Mouse (Mus musculus) G1E (cell line): ENCODE measurements around the gene Fam160a1. TPM values are rescaled to one million over a fixed set of nuclear protein-coding genes. Genes with fewer than 3 reads are reported as not detected.

Experiments
- ATAC-seq: 2 replicates; pipeline ENCODE4 v1.8.0; 2016; ENCODE audit warnings: mild to moderate bottlenecking; ENCODE audit not compliant: insufficient number of reproducible peaks, poor library complexity, low FRiP score, severe bottlenecking; ENCODE audit errors: extremely low read depth
- DNase-seq: peaks from one replicate; pipeline ENCODE4 v3.0.0; 2012; ENCODE audit warnings: low spot score
- H3K27me3 ChIP-seq: 2 replicates; pipeline ENCODE4 v1.6.1; 2012; ENCODE audit warnings: mild to moderate bottlenecking, low read length, inconsistent platforms; ENCODE audit not compliant: insufficient read depth
- H3K36me3 ChIP-seq: replicated peaks from 2 replicates; pipeline ENCODE3; 2012; ENCODE audit warnings: mild to moderate bottlenecking, inconsistent platforms
- H3K4me1 ChIP-seq: 2 replicates; pipeline ENCODE4 v1.6.1; 2012; ENCODE audit warnings: low read depth, low read length, inconsistent platforms, mixed read lengths; ENCODE audit not compliant: insufficient read depth
- H3K4me3 ChIP-seq: 2 replicates; pipeline ENCODE4 v1.5.1; 2012; ENCODE audit warnings: low read depth, mild to moderate bottlenecking, inconsistent platforms, low read length, moderate library complexity, mixed read lengths
- H3K9me3 ChIP-seq: replicated peaks from 2 replicates; pipeline ENCODE4 v1.6.1; 2012; ENCODE audit warnings: inconsistent platforms
- CTCF ChIP-seq: IDR thresholded peaks from 2 replicates; pipeline ENCODE4 v1.5.1; 2012; ENCODE audit warnings: low read depth, low read length, inconsistent platforms, mixed read lengths
- GATA1 ChIP-seq: IDR thresholded peaks from 2 replicates; pipeline ENCODE4 v1.6.1; 2012; ENCODE audit warnings: borderline replicate concordance, low read length, inconsistent platforms, mixed read lengths
- GATA2 ChIP-seq: IDR thresholded peaks from 2 replicates; pipeline ENCODE4 v1.6.1; 2012; ENCODE audit warnings: low read depth, low read length, inconsistent platforms, borderline replicate concordance
- POLR2AphosphoS5 ChIP-seq: IDR thresholded peaks from 2 replicates; pipeline ENCODE4 v1.6.1; 2012; ENCODE audit warnings: low read depth, low read length, inconsistent platforms; ENCODE audit not compliant: insufficient replicate concordance
- TAL1 ChIP-seq: conservative IDR thresholded peaks from 2 replicates; pipeline ENCODE4 v1.6.1; 2012; ENCODE audit warnings: low read depth, low read length, inconsistent platforms, mixed read lengths
- polyA plus RNA-seq: library from polyadenylated mRNA; stranded (reverse); fragments of >175 nt; gene quantifications from 2 replicates; pipeline ENCODE4 v1.2.3, GENCODE M21; 2012
- total RNA-seq, 2 experiments: library from RNA; stranded (forward) in 1 of 2; stranded (reverse) in 1 of 2; fragments of 200-1000 nt in 1 of 2; fragments of >200 nt in 1 of 2; fragmentation: Nextera tagmentation in 1 of 2; gene quantifications; 2 replicates each; pipeline ENCODE4 v1.2.3; 2014 to 2017

Fam160a1 gene
- total and polyA plus RNA-seq, 3 experiments = 0.16 TPM; not detected in 2

- TF ChIP-seq CTCF (no peak), TAL1 (no peak), GATA1 (no peak), POLR2AphosphoS5 (no peak), GATA2 (no peak)
- Histone ChIP-seq H3K27me3 (no peaks in the 10 kb centered on the region), H3K4me1 (peaks cover 18% of the 10 kb centered on the region), H3K36me3 (peaks cover 69% of the 10 kb centered on the region), H3K9me3 (no peaks in the 10 kb centered on the region), H3K4me3 (no peak overlapping the region)
- DNase-seq (no peak), ATAC-seq (no peak)
These were observed 167.9 kb downstream of the Fam160a1 start for GRCm38 (mm10) chr3:85649176-85649575.

GRCm38 (mm10) chr3:85645517-85646004 lies 171.5 kb downstream of the Fam160a1 start:
- Histone ChIP-seq H3K27me3 (no peaks in the 10 kb centered on the region), H3K4me1 (0 out of 2 replicates have a peak, but pooled peaks cover 4% of the 10 kb centered on the region), H3K9me3 (no peaks in the 10 kb centered on the region), H3K4me3 (no peak overlapping the region), H3K36me3 (peaks cover 49% of the 10 kb centered on the region)
- DNase-seq (no peak), ATAC-seq (no peak)
- TF ChIP-seq CTCF (no peak), TAL1 (no peak), POLR2AphosphoS5 (no peak), GATA2 (no peak), GATA1 (no peak)

GRCm38 (mm10) chr3:85644814-85645213 lies 172.3 kb downstream of the Fam160a1 start:
- Histone ChIP-seq H3K27me3 (no peaks in the 10 kb centered on the region), H3K4me3 (no peak overlapping the region), H3K9me3 (no peaks in the 10 kb centered on the region), H3K4me1 (0 out of 2 replicates have a peak, but pooled peaks cover 4% of the 10 kb centered on the region), H3K36me3 (peaks cover 52% of the 10 kb centered on the region)
- TF ChIP-seq TAL1 (no peak), GATA2 (no peak), GATA1 (no peak), CTCF (no peak)
- DNase-seq = no peak
- ATAC-seq = no peak

- peaks cover 62% of the 10 kb centered on the region for H3K36me3 ChIP-seq
- H3K4me3 ChIP-seq = no peak overlapping the region
- no peaks in the 10 kb centered on the region for H3K9me3 ChIP-seq
- DNase-seq = no peak
- no peaks in the 10 kb centered on the region for H3K27me3 ChIP-seq
- TF ChIP-seq CTCF = no peak
- no peak for TF ChIP-seq GATA1
- peaks cover 10% of the 10 kb centered on the region for H3K4me1 ChIP-seq
- no peak for ATAC-seq
These were observed 175.3 kb downstream of the Fam160a1 start for GRCm38 (mm10) chr3:85641751-85642150.

- peaks cover 77% of the 10 kb centered on the region for H3K36me3 ChIP-seq
- peaks cover 10% of the 10 kb centered on the region for H3K4me1 ChIP-seq
- no peaks in the 10 kb centered on the region for H3K27me3 ChIP-seq
- ATAC-seq = no peak
- TF ChIP-seq TAL1 = no peak
- TF ChIP-seq GATA2 = no peak
- TF ChIP-seq CTCF = no peak
- no peak for TF ChIP-seq GATA1
- TF ChIP-seq POLR2AphosphoS5 = no peak
- no peaks in the 10 kb centered on the region for H3K9me3 ChIP-seq
- DNase-seq = no peak
- no peak overlapping the region for H3K4me3 ChIP-seq
These were observed 180.2 kb downstream of the Fam160a1 start for GRCm38 (mm10) chr3:85636716-85637447.

- DNase-seq = no peak
- TF ChIP-seq TAL1 (no peak), POLR2AphosphoS5 (no peak), CTCF (no peak), GATA1 (no peak), GATA2 (no peak)
- H3K27me3 ChIP-seq = no peaks in the 10 kb centered on the region
- peaks cover 82% of the 10 kb centered on the region for H3K36me3 ChIP-seq
- peaks cover 10% of the 10 kb centered on the region for H3K4me1 ChIP-seq
- no peaks in the 10 kb centered on the region for H3K9me3 ChIP-seq
- ATAC-seq = no peak
- H3K4me3 ChIP-seq = no peak overlapping the region
These were observed 181.5 kb downstream of the Fam160a1 start for GRCm38 (mm10) chr3:85635591-85635990.
